Mouse (Mus musculus) monocyte, adult 2 months (primary cell): ENCODE results near the gene Tmbim1.
"Not testable (repeated sequence)": the region's sequence is repeated elsewhere in the genome, so short reads cannot be mapped to it uniquely, and the experiment has no call there.

Experiments
- DNase-seq, 2 experiments: peaks; one replicate each; pipeline ENCODE4 v3.0.0; 2022; ENCODE audit warnings: low spot score in 2 of 2, low read depth in 1 of 2

Tmbim1 gene

GRCm38 (mm10) chr1:74296477-74296876 lies 8.9 kb downstream of the Tmbim1 start:
- DNase-seq, result no peak

GRCm38 (mm10) chr1:74295456-74296171 lies 9.8 kb downstream of the Tmbim1 start:
- peak; percentile 64 to 69 for DNase-seq

- no peak for DNase-seq
Measured at GRCm38 (mm10) chr1:74294733-74295455, 10.5 kb downstream of the Tmbim1 start.

- no peak for DNase-seq
Measured at GRCm38 (mm10) chr1:74294090-74294643, 11.3 kb downstream of the Tmbim1 start.

- no peak for DNase-seq
Measured at GRCm38 (mm10) chr1:74293306-74293960, 12.0 kb downstream of the Tmbim1 start.

GRCm38 (mm10) chr1:74292331-74293020 lies 12.9 kb downstream of the Tmbim1 start:
- DNase-seq, result no peak

GRCm38 (mm10) chr1:74290141-74290540 lies 15.3 kb downstream of the Tmbim1 start:
- DNase-seq, result no peak

- no peak for DNase-seq
Measured at GRCm38 (mm10) chr1:74289740-74290139, 15.7 kb downstream of the Tmbim1 start.

- no peak for DNase-seq
Measured at GRCm38 (mm10) chr1:74289248-74289647, 16.2 kb downstream of the Tmbim1 start.

GRCm38 (mm10) chr1:74288327-74288726 lies 17.1 kb downstream of the Tmbim1 start:
- DNase-seq, result no peak

GRCm38 (mm10) chr1:74286869-74287607 lies 18.4 kb downstream of the Tmbim1 start:
- not testable (repeated sequence) for DNase-seq

GRCm38 (mm10) chr1:74285212-74286010 lies 20.0 kb downstream of the Tmbim1 start:
- DNase-seq, result no peak

GRCm38 (mm10) chr1:74284543-74285160 lies 20.8 kb downstream of the Tmbim1 start, which contains the start of the genes Aamp and Pnkd:
Aamp (minus strand) TSS chr1:74284738.
Pnkd (plus strand) TSS chr1:74284930.
- DNase-seq, result peak; percentile 100

GRCm38 (mm10) chr1:74283686-74284463 lies 21.5 kb downstream of the Tmbim1 start:
- no peak for DNase-seq

GRCm38 (mm10) chr1:74282896-74283625 lies 22.4 kb downstream of the Tmbim1 start:
- DNase-seq, result no peak

- no peak for DNase-seq
Measured at GRCm38 (mm10) chr1:74281886-74282285, 23.5 kb downstream of the Tmbim1 start.

- DNase-seq, result no peak
Measured at GRCm38 (mm10) chr1:74281372-74281771, 24.1 kb downstream of the Tmbim1 start.
